Mouse (Mus musculus) forebrain, embryonic 13.5 days (tissue): ENCODE measurements at regions not wholly inside any gene's neighbourhood (a gene's known extent, or its start where the extent isn't known, plus 50 kb on each side); places are given as distances from the start of the nearest gene placed in this dataset.
"Not testable (repeated sequence)": the region's sequence is repeated elsewhere in the genome, so short reads cannot be mapped to it uniquely, and the experiment has no call there.

Source experiments
- ATAC-seq: fragments of 200-750 bp; cut with Nextera tagmentation; 2 replicates; pipeline ENCODE4 v1.8.0; 2017
- H3K27ac ChIP-seq: fragments of 300-500 bp; sonication (generic); 2 replicates; pipeline ENCODE4 v1.5.1; 2015; ENCODE audit warnings: inconsistent platforms, mild to moderate bottlenecking, moderate library complexity
- H3K27me3 ChIP-seq: fragments of 300-500 bp; sonication (generic); 2 replicates; pipeline ENCODE4 v1.6.1; 2015; ENCODE audit warnings: mild to moderate bottlenecking, inconsistent platforms
- H3K36me3 ChIP-seq: fragments of 300-500 bp; sonication (generic); 2 replicates; pipeline ENCODE4 v1.6.1; 2015; ENCODE audit warnings: mild to moderate bottlenecking, inconsistent platforms; ENCODE audit not compliant: poor library complexity, severe bottlenecking
- H3K4me1 ChIP-seq: fragments of 300-500 bp; sonication (generic); 2 replicates; pipeline ENCODE4 v1.6.1; 2015; ENCODE audit warnings: inconsistent platforms
- H3K4me2 ChIP-seq: fragments of 300-500 bp; sonication (generic); 2 replicates; pipeline ENCODE4 v1.6.1; 2015; ENCODE audit warnings: inconsistent platforms, mild to moderate bottlenecking, moderate library complexity
- H3K4me3 ChIP-seq: fragments of 300-500 bp; sonication (generic); 2 replicates; pipeline ENCODE4 v1.5.1; 2015; ENCODE audit warnings: mild to moderate bottlenecking, inconsistent platforms
- H3K9ac ChIP-seq: fragments of 300-500 bp; sonication (generic); 2 replicates; pipeline ENCODE4 v1.6.1; 2015; ENCODE audit warnings: mild to moderate bottlenecking, inconsistent platforms
- H3K9me3 ChIP-seq: fragments of 300-500 bp; sonication (generic); replicated peaks from 2 replicates; pipeline ENCODE4 v1.6.1; 2016; ENCODE audit warnings: inconsistent platforms
- WGBS: fragments of 180-500 bp; shearing (Covaris S2); methylation state at CpG from one replicate; pipeline ENCODE4 v1.1.7; 2015; 5-methylcytosine and 5-hydroxymethylcytosine counted together

GRCm38 (mm10) chr2:84042793-84043192, 52.4 kb downstream of the Gm13691 start:
- no peak overlapping the region for H3K9ac ChIP-seq
- no peak for ATAC-seq
- 48% methylated on average over 2 of the region's 2 CpGs for whole genome bisulfite sequencing
- no peaks in the 10 kb centered on the region for H3K27me3 ChIP-seq
- no peaks in the 10 kb centered on the region for H3K9me3 ChIP-seq
- H3K4me2 ChIP-seq: no peak overlapping the region
- no peak overlapping the region for H3K27ac ChIP-seq
- no peaks in the 10 kb centered on the region for H3K4me1 ChIP-seq
- H3K36me3 ChIP-seq: no peaks in the 10 kb centered on the region
- H3K4me3 ChIP-seq: no peak overlapping the region

GRCm38 (mm10) chr2:84048398-84049140, 58.2 kb downstream of the Gm13691 start:
- 90% methylated on average over 9 of the region's 9 CpGs for WGBS
- H3K9me3 ChIP-seq: no peaks in the 10 kb centered on the region
- H3K27ac ChIP-seq: no peak overlapping the region
- no peak overlapping the region for H3K9ac ChIP-seq
- no peaks in the 10 kb centered on the region for H3K27me3 ChIP-seq
- no peaks in the 10 kb centered on the region for H3K4me1 ChIP-seq
- no peak overlapping the region for H3K4me3 ChIP-seq
- ATAC-seq: no peak
- no peaks in the 10 kb centered on the region for H3K36me3 ChIP-seq
- no peak overlapping the region for H3K4me2 ChIP-seq

GRCm38 (mm10) chr2:84051883-84052331, 61.6 kb downstream of the Gm13691 start:
- WGBS: 79% methylated on average over 3 of the region's 3 CpGs
- no peak for ATAC-seq

GRCm38 (mm10) chr2:84059246-84059645, 68.9 kb downstream of the Gm13691 start:
- Histone ChIP-seq H3K9me3 (no peaks in the 10 kb centered on the region), H3K9ac (no peak overlapping the region), H3K4me2 (no peak overlapping the region), H3K27ac (no peak overlapping the region), H3K27me3 (no peaks in the 10 kb centered on the region), H3K4me1 (no peaks in the 10 kb centered on the region), H3K36me3 (no peaks in the 10 kb centered on the region), H3K4me3 (no peak overlapping the region)
- no peak for ATAC-seq
- WGBS: 95% methylated on average over 7 of the region's 7 CpGs

More at GRCm38 (mm10) chr2:84051883-84052331, 61.6 kb downstream of the Gm13691 start:
- H3K36me3 ChIP-seq: no peaks in the 10 kb centered on the region
- H3K4me1 ChIP-seq: no peaks in the 10 kb centered on the region
- H3K27me3 ChIP-seq: no peaks in the 10 kb centered on the region
- no peaks in the 10 kb centered on the region for H3K9me3 ChIP-seq
- no peak overlapping the region for H3K9ac ChIP-seq
- H3K27ac ChIP-seq: no peak overlapping the region
- H3K4me2 ChIP-seq: no peak overlapping the region
- H3K4me3 ChIP-seq: no peak overlapping the region

GRCm38 (mm10) chr2:84061221-84061620, 70.9 kb downstream of the Gm13691 start:
- Histone ChIP-seq H3K27me3 (no peaks in the 10 kb centered on the region), H3K9ac (no peak overlapping the region), H3K27ac (no peak overlapping the region), H3K9me3 (no peaks in the 10 kb centered on the region), H3K4me3 (no peak overlapping the region), H3K4me2 (no peak overlapping the region), H3K36me3 (no peaks in the 10 kb centered on the region), H3K4me1 (no peaks in the 10 kb centered on the region)
- 81% methylated on average over 1 of the region's 1 CpGs for WGBS
- ATAC-seq: no peak

GRCm38 (mm10) chr2:84064371-84064770, 74.0 kb downstream of the Gm13691 start:
- H3K4me3 ChIP-seq: no peak overlapping the region
- H3K4me1 ChIP-seq: no peaks in the 10 kb centered on the region
- H3K36me3 ChIP-seq: no peaks in the 10 kb centered on the region
- H3K4me2 ChIP-seq: no peak overlapping the region
- no peak overlapping the region for H3K27ac ChIP-seq
- no peaks in the 10 kb centered on the region for H3K9me3 ChIP-seq
- no peak for ATAC-seq
- no peaks in the 10 kb centered on the region for H3K27me3 ChIP-seq
- no peak overlapping the region for H3K9ac ChIP-seq
- 89% methylated on average over 2 of the region's 2 CpGs for WGBS

- Histone ChIP-seq H3K27me3 (no peaks in the 10 kb centered on the region), H3K4me2 (no peak overlapping the region), H3K4me1 (no peaks in the 10 kb centered on the region), H3K9ac (no peak overlapping the region), H3K36me3 (no peaks in the 10 kb centered on the region), H3K9me3 (no peaks in the 10 kb centered on the region), H3K27ac (no peak overlapping the region), H3K4me3 (no peak overlapping the region)
- 78% methylated on average over 7 of the region's 7 CpGs for WGBS
- no peak for ATAC-seq
These were observed 74.7 kb downstream of the Gm13691 start for GRCm38 (mm10) chr2:84065061-84065460.

- H3K9me3 ChIP-seq: no peaks in the 10 kb centered on the region
- ATAC-seq: no peak
- 90% methylated on average over 2 of the region's 2 CpGs for WGBS
- H3K27me3 ChIP-seq: no peaks in the 10 kb centered on the region
- H3K4me3 ChIP-seq: no peak overlapping the region
- no peak overlapping the region for H3K4me2 ChIP-seq
- H3K4me1 ChIP-seq: no peaks in the 10 kb centered on the region
- H3K27ac ChIP-seq: no peak overlapping the region
- no peaks in the 10 kb centered on the region for H3K36me3 ChIP-seq
- no peak overlapping the region for H3K9ac ChIP-seq
These were observed 75.4 kb downstream of the Gm13691 start for GRCm38 (mm10) chr2:84065749-84066148.

- 93% methylated on average over 3 of the region's 3 CpGs for WGBS
- Histone ChIP-seq H3K4me2 (no peak overlapping the region), H3K27me3 (no peaks in the 10 kb centered on the region), H3K36me3 (no peaks in the 10 kb centered on the region), H3K27ac (no peak overlapping the region), H3K4me1 (no peaks in the 10 kb centered on the region), H3K9ac (no peak overlapping the region), H3K4me3 (no peak overlapping the region), H3K9me3 (no peaks in the 10 kb centered on the region)
- no peak for ATAC-seq
These were observed 75.9 kb downstream of the Gm13691 start for GRCm38 (mm10) chr2:84066151-84066693.

GRCm38 (mm10) chr2:84066785-84067526, 76.6 kb downstream of the Gm13691 start:
- Histone ChIP-seq H3K9ac (no peak overlapping the region), H3K36me3 (no peaks in the 10 kb centered on the region), H3K4me1 (no peaks in the 10 kb centered on the region), H3K4me2 (no peak overlapping the region), H3K9me3 (no peaks in the 10 kb centered on the region), H3K27me3 (no peaks in the 10 kb centered on the region), H3K4me3 (no peak overlapping the region), H3K27ac (no peak overlapping the region)
- WGBS: 55% methylated on average over 6 of the region's 6 CpGs
- no peak for ATAC-seq

GRCm38 (mm10) chr2:84068617-84069016, 78.3 kb downstream of the Gm13691 start:
- no peak for ATAC-seq
- no peak overlapping the region for H3K4me2 ChIP-seq
- no peaks in the 10 kb centered on the region for H3K4me1 ChIP-seq
- H3K9me3 ChIP-seq: no peaks in the 10 kb centered on the region
- WGBS: 88% methylated on average over 4 of the region's 4 CpGs
- no peak overlapping the region for H3K27ac ChIP-seq
- no peaks in the 10 kb centered on the region for H3K27me3 ChIP-seq
- H3K4me3 ChIP-seq: no peak overlapping the region
- no peaks in the 10 kb centered on the region for H3K36me3 ChIP-seq
- no peak overlapping the region for H3K9ac ChIP-seq

- H3K36me3 ChIP-seq, H3K4me2 ChIP-seq, H3K4me3 ChIP-seq, H3K9ac ChIP-seq, H3K27ac ChIP-seq, H3K4me1 ChIP-seq, H3K27me3 ChIP-seq, ATAC-seq, H3K9me3 ChIP-seq: not testable (repeated sequence)
- 79% methylated on average over 1 of the region's 1 CpGs for WGBS
These were observed 79.1 kb downstream of the Gm13691 start for GRCm38 (mm10) chr2:84069411-84069810.
